Mouse (Mus musculus) splenic B cell, adult 2 months (primary cell): ENCODE measurements around the gene Lrrtm3.

ENCODE experiments used
- DNase-seq: peaks from one replicate; pipeline ENCODE4 v3.0.0-alpha.2; 2011; ENCODE audit warnings: low read depth, low spot score
- H3K27me3 ChIP-seq: 2 replicates; pipeline ENCODE4 v1.6.1; 2012; ENCODE audit warnings: mild to moderate bottlenecking, low read length, moderate library complexity, mixed read lengths; ENCODE audit not compliant: control insufficient read depth, poor library complexity, insufficient read depth, severe bottlenecking
- H3K36me3 ChIP-seq: 2 replicates; pipeline ENCODE4 v1.6.1; 2012; ENCODE audit warnings: mild to moderate bottlenecking, low read length, moderate library complexity, mixed read lengths; ENCODE audit not compliant: control insufficient read depth, poor library complexity, insufficient read depth, severe bottlenecking

The Lrrtm3 gene

DNA sequence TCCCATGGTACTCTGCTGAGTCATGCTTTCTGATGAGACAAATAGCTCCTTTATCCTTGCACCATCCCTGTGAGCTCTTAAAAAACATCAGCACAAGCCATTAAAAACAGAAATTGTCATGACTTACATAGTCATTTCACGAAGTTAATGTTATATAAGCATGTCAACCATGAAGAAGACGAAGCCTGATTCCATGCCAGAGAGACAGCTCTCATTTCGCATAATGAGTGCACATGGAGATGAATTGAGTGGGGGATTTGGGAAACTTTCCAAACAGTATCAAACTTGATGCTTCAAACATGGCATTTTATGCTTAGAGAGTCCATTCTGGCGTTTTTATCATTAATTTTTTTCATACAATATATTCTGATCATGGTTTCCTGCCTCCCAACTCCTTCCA lies 104.5 kb downstream of the Lrrtm3 start:
- no peaks in the 10 kb centered on the region for H3K27me3 ChIP-seq
- DNase-seq: no peak
- no peaks in the 10 kb centered on the region for H3K36me3 ChIP-seq

GRCm38 (mm10) chr10:63979410-63979809 lies 110.7 kb downstream of the Lrrtm3 start:
- no peak for DNase-seq
- Histone ChIP-seq H3K27me3 (no peaks in the 10 kb centered on the region), H3K36me3 (no peaks in the 10 kb centered on the region)

DNA sequence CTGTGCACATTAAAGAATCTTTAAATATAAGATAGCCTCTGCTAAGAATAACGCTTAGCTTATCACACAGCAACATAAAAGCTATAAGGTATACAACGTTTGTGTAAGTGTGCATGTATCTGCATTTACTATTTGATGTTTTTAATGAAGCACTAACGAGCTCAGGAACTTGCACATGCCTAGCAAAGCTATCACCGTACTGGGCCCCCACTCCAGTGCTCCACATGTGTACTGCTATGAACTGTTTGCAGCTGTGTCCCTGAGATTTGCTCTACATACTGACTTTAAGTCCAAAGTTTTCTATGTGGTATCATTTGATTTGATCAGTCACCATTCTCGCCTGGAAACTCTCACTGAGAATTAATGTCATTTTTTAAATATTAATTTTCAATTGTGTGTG lies 111.1 kb downstream of the Lrrtm3 start:
- no peak for DNase-seq
- no peaks in the 10 kb centered on the region for H3K27me3 ChIP-seq
- no peaks in the 10 kb centered on the region for H3K36me3 ChIP-seq

GRCm38 (mm10) chr10:63978535-63978934 lies 111.5 kb downstream of the Lrrtm3 start:
- H3K36me3 ChIP-seq: no peaks in the 10 kb centered on the region
- no peak for DNase-seq

GRCm38 (mm10) chr10:63978101-63978500 lies 112.0 kb downstream of the Lrrtm3 start:
- no peaks in the 10 kb centered on the region for H3K27me3 ChIP-seq
- H3K36me3 ChIP-seq: no peaks in the 10 kb centered on the region
- DNase-seq: no peak

More at GRCm38 (mm10) chr10:63978535-63978934, 111.5 kb downstream of the Lrrtm3 start:
- H3K27me3 ChIP-seq: no peaks in the 10 kb centered on the region

DNA sequence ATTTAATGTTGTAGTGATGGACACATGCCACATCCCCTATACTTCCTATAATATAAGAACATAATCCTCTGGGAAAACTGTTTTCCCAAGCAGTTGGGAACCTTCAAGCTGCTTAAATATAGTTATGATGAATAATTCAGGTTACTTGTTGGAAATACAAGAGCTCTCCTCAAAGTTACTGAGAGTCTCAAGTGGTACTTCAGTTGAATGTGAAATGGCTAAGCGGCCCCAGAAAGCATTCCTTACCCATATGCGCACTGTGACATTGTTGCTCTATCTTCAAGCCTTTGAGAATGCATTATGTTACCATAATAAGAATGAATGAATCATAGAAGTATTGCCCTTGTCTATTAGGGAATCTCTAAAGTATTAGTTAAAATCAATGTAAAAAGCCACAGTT lies 117.8 kb downstream of the Lrrtm3 start:
- H3K36me3 ChIP-seq: no peaks in the 10 kb centered on the region
- no peak for DNase-seq
- no peaks in the 10 kb centered on the region for H3K27me3 ChIP-seq

- Histone ChIP-seq H3K36me3 (no peaks in the 10 kb centered on the region), H3K27me3 (no peaks in the 10 kb centered on the region)
- no peak for DNase-seq
Observed at GRCm38 (mm10) chr10:63954308-63954930, 135.7 kb downstream of the Lrrtm3 start.

DNA sequence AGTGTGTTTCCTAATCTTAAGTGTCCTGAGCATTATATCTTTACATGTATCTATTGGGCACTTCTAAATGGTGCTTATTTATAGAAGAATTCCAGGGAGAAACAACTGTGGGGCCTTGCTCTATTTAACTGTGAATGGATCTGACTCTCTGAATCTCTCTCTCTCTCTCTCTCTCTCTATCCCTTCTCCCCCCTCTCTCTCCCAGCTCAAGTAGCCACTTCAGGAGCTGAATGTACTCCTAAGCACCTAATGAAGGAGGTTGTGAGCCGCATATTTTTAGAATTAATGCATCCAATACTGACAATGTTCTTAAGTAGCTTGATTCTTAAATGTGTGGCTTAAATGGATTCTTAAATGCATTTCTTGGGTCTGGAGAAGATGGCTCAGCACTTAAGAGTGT lies 138.6 kb downstream of the Lrrtm3 start:
- no peaks in the 10 kb centered on the region for H3K27me3 ChIP-seq
- DNase-seq: no peak
- H3K36me3 ChIP-seq: no peaks in the 10 kb centered on the region

GRCm38 (mm10) chr10:63950867-63951266 lies 139.2 kb downstream of the Lrrtm3 start:
- DNase-seq: no peak
- Histone ChIP-seq H3K27me3 (no peaks in the 10 kb centered on the region), H3K36me3 (no peaks in the 10 kb centered on the region)

- no peaks in the 10 kb centered on the region for H3K36me3 ChIP-seq
- no peak for DNase-seq
- no peaks in the 10 kb centered on the region for H3K27me3 ChIP-seq
Observed at GRCm38 (mm10) chr10:63947266-63947665, 142.8 kb downstream of the Lrrtm3 start.

DNA sequence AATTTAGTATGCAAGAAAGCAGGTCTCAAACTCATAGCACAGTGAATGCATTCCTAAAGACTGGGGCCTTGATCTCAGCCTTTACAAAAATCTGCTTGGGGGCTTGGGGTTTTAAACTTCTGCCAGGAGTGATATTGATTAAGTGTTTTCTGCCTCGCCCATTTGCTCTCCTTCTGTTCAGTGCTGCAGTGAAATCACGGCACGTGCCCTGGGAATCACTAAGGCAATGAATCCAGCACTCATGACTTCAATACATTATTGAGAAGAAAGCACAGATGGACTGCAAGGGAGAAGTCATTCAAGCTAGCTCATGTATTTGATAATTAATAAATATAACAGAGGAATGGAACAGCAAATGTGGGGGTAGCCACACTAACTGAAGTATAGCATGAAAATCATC lies 144.5 kb downstream of the Lrrtm3 start:
- Histone ChIP-seq H3K36me3 (no peaks in the 10 kb centered on the region), H3K27me3 (no peaks in the 10 kb centered on the region)
- no peak for DNase-seq

DNA sequence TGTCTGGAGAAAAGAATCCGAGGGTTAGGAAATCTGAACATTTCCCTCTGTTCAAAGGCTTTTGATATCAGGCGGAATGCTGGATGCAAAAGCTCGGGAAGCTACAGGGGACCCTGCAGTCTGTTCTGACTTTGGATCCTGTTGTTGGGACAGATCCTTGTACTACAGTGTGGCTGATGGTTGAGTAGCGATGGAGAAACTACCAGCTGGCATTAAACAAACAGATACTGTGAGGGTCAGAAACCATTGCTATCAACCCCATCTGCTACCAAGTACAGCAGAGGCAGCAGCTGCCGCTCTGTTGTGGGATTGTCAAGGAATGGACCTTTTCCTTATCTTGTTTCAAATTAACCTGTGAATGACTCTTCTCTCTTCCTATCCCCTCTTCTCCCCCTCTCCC lies 156.1 kb downstream of the Lrrtm3 start:
- Histone ChIP-seq H3K36me3 (no peaks in the 10 kb centered on the region), H3K27me3 (no peaks in the 10 kb centered on the region)
- DNase-seq: no peak

DNA sequence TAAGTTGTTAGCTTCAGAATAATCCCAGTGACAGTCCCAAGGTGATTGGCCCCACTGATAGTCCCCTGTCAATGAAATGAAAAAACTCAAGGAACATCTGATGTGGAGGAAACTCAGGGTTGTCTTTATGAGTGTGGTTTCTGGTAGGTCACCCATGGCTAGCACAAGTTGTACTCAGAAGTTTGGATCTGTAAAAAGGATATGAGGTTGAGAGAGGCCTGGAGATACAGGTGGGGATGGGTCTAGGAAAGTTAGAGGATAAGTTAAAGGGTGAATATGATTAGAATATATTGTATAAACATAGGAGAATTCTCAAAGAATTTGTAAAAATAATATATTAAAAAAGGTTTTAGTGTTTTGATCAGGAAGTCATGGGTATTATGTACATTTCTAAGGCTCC lies 162.7 kb downstream of the Lrrtm3 start, which contains the start of gene Gm10118:
Gene Gm10118, minus strand, starts transcription at position 101 of the 400 bp plus-strand sequence.
- no peak for DNase-seq
- Histone ChIP-seq H3K27me3 (no peaks in the 10 kb centered on the region), H3K36me3 (no peaks in the 10 kb centered on the region)

- DNase-seq: no peak
- Histone ChIP-seq H3K27me3 (no peaks in the 10 kb centered on the region; the same call in 1 of the 2 replicates), H3K36me3 (no peaks in the 10 kb centered on the region)
Observed at GRCm38 (mm10) chr10:63908878-63909277, 181.2 kb downstream of the Lrrtm3 start.

DNA sequence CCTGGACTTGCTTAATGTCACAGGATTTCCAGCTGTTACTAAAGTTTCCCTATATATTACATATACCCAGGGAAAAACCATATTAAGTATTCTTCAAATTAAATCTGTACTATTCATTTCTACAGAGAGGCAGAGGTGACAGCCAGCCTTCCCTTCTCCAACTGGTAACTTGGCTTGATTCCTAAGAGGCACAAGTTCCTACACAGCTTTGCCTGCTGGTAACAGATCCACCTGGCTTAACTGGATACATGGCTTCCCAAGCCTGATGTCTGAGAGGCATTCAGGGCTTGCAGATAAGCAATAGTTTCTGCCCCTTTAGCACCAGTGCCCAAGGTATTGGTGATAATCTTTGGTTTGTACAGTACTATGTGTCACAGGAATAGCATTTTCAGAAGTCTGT lies 190.2 kb downstream of the Lrrtm3 start:
- no peak for DNase-seq
- H3K27me3 ChIP-seq: no peaks in the 10 kb centered on the region
- no peaks in the 10 kb centered on the region for H3K36me3 ChIP-seq

DNA sequence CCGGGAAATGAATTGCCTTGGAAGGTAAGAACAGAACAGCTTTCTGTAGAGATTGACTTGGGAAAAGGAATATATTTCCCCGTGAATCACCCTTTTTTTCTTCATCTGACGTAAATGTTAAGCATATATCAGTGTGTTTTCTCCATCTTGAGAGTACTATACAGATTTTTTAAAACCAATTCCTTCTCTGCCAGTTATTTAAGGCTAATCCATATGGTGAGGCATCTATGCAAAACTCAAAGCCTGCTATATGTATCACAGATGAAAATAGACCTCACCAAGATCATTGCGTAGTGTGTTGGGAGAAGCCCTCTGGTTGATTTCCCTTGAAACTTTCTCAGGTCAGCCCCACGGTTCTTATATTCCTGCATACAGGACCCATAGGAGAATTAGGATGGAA lies 195.5 kb downstream of the Lrrtm3 start:
- no peaks in the 10 kb centered on the region for H3K36me3 ChIP-seq
- no peaks in the 10 kb centered on the region for H3K27me3 ChIP-seq
- no peak for DNase-seq
